Mouse (Mus musculus) hindbrain, postnatal 0 days (tissue): Measurements from ENCODE around the gene Slc27a4. TPM values are rescaled to one million over a fixed set of nuclear protein-coding genes. Genes with fewer than 3 reads are reported as not detected.
A peak's percentile ranks its signal among the peaks of the same experiment; 100 is the strongest.

Experiments
- ATAC-seq: fragments of 200-750 bp; cut with Nextera tagmentation; 2 replicates; pipeline ENCODE4 v1.8.0; 2017; ENCODE audit warnings: mild to moderate bottlenecking, moderate TSS enrichment, moderate library complexity
- DNase-seq: peaks from one replicate; pipeline ENCODE4 v3.0.0-alpha.2; 2015; ENCODE audit warnings: low spot score
- H3K27ac ChIP-seq: fragments of 300-500 bp; sonication (generic); 2 replicates; pipeline ENCODE4 v1.5.1; 2014; ENCODE audit warnings: mild to moderate bottlenecking
- H3K27me3 ChIP-seq: fragments of 300-500 bp; sonication (generic); 2 replicates; pipeline ENCODE4 v1.6.1; 2014; ENCODE audit warnings: low read length, mixed read lengths; ENCODE audit not compliant: insufficient read depth
- H3K36me3 ChIP-seq: fragments of 300-500 bp; sonication (generic); 2 replicates; pipeline ENCODE4 v1.6.1; 2014; ENCODE audit warnings: low read length, mixed read lengths; ENCODE audit not compliant: insufficient read depth
- H3K4me1 ChIP-seq: fragments of 300-500 bp; sonication (generic); 2 replicates; pipeline ENCODE4 v1.6.1; 2014; ENCODE audit warnings: antibody characterized with exemption, low read length, mixed read lengths; ENCODE audit not compliant: insufficient read depth
- H3K4me2 ChIP-seq: fragments of 300-500 bp; sonication (generic); 2 replicates; pipeline ENCODE4 v1.6.1; 2014; ENCODE audit warnings: low read depth, mild to moderate bottlenecking, low read length, moderate library complexity, mixed read lengths
- H3K4me3 ChIP-seq: fragments of 300-500 bp; sonication (generic); 2 replicates; pipeline ENCODE4 v1.5.1; 2014; ENCODE audit warnings: low read length
- H3K9ac ChIP-seq: fragments of 300-500 bp; sonication (generic); replicated peaks from 2 replicates; pipeline ENCODE4 v1.6.1; 2014; ENCODE audit warnings: mild to moderate bottlenecking, low read length, moderate library complexity, mixed read lengths
- H3K9me3 ChIP-seq: fragments of 300-500 bp; sonication (generic); 2 replicates; pipeline ENCODE4 v1.6.1; 2016; ENCODE audit warnings: low read length, mixed read lengths
- CTCF ChIP-seq: IDR thresholded peaks from 2 replicates; pipeline ENCODE4 v1.5.1; 2016; ENCODE audit warnings: antibody characterized with exemption, control low read depth, low read depth
- WGBS: fragments of 180-500 bp; shearing (Covaris S2); extraction: QIAGEN DNeasy Blood & Tissue Kit; methylation state at CpG from one replicate; pipeline ENCODE4 v1.1.7; 2014; 5-methylcytosine and 5-hydroxymethylcytosine counted together
- polyA plus RNA-seq: library from polyadenylated mRNA; unstranded; fragments of >200 nt; fragmentation: Nextera tagmentation; extraction: Ambion mirVana; gene quantifications from 2 replicates; pipeline ENCODE4 v1.2.1, GENCODE M21; 2015
- total RNA-seq: library from RNA; depleted of rRNA; stranded (reverse); fragments of >200 nt; gene quantifications from 2 replicates; pipeline ENCODE4 v1.2.3, GENCODE M21; 2014

Slc27a4 gene
- total and polyA plus RNA-seq, 2 experiments from 2014 or later, result 46.4 to 139 TPM

DNA sequence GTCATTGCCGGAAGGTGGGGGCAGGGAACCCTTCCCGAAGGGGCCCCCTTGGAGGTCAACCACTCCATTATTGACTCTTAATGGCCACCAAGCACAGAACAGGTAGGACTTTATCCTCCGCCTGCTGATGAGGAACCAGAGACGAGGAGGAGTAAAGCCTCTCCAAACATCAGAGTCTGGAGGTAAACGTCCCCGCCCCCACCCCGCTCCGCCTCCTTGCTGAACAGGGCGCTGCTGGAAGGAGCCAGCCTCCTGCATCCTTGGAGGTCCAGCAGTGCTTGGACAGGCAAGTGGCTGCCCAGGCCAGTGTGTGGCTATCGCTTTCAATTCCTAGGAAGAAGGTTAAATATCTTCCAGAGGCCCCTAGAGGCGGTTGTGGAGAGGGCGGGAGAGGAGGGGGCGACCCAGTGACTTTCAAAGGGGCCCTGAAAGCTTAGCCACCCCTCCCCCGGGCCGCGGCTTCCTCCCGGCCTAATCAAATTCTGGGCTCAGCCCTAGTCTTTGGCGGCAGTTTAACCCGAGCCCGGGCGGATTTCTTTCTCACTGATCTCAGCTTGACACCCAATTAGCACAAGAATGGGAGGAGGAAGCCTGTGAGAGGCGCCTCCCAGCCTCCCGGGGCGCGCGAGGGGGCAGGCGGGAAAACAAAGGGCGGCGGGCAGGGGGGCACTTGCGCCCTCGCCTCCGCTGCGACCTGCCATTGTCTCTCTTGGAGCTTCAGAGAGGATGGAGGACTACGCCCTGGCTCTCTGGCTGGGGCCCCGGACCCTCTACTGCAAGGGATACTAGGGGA is 17.8 kb downstream of the Slc27a4 start, which contains the start of gene Urm1:
TSS of gene Urm1 (plus strand) at position 51 of the 793 bp plus-strand sequence.
- Histone ChIP-seq H3K9me3 (no peaks in the 10 kb centered on the region), H3K4me1 (0 out of 2 replicates have a peak, but pooled peaks cover 3% of the 10 kb centered on the region), H3K36me3 (peaks cover 14% of the 10 kb centered on the region), H3K27me3 (no peaks in the 10 kb centered on the region), H3K4me2 (peak within 1 kb of the TSS; percentile 71), H3K9ac (peak within 1 kb of the TSS; percentile 63), H3K4me3 (peak within 1 kb of the TSS; percentile 39), H3K27ac (peak within 1 kb of the TSS; percentile 92)
- DNase-seq (peak; percentile 87), ATAC-seq (peak; percentile 83)
- under 1% methylated on average over 34 of the region's 35 CpGs for WGBS
- peak; percentile 34; the same call in 1 of the 2 replicates for TF ChIP-seq CTCF

DNA sequence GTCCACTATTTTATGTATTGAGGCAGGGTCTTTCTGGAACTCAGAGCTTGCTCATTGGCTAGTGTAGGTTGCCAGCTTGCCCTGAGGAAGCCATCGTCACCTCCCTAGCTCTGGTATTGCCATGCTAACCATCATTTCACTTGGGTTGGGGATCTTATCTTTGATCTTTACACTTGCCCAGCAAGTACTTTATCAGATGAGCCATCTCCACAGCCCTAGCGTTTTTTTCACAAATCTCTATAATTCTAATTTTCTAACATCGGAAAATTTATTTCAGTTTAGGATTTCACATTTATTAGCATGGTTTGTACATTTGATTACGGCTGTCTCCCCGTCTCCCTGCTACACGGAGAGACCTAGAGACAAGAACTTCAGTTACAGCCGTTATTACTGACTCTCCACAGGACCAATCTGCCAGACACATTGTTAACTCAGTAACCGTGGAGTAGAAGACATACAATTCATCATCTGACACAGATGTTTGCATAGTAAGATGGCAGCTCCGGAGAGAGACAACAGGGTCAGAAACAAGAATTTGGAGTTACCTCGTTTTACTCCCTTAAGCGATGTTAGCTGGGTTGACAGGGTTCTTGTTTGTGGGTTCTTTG is 24.0 kb downstream of the Slc27a4 start:
- Histone ChIP-seq H3K4me3 (peak overlapping the region; percentile 96), H3K4me2 (peak overlapping the region; percentile 68), H3K9ac (peak overlapping the region; percentile 78), H3K36me3 (no peaks in the 10 kb centered on the region), H3K4me1 (peaks cover 12% of the 10 kb centered on the region), H3K27ac (peak overlapping the region; percentile 89), H3K9me3 (no peaks in the 10 kb centered on the region), H3K27me3 (no peaks in the 10 kb centered on the region)
- no peak for TF ChIP-seq CTCF
- ATAC-seq (peak; percentile 38; the same call in 1 of the 2 replicates), DNase-seq (no peak)
- WGBS, result 4% methylated on average over 11 of the region's 11 CpGs

DNA sequence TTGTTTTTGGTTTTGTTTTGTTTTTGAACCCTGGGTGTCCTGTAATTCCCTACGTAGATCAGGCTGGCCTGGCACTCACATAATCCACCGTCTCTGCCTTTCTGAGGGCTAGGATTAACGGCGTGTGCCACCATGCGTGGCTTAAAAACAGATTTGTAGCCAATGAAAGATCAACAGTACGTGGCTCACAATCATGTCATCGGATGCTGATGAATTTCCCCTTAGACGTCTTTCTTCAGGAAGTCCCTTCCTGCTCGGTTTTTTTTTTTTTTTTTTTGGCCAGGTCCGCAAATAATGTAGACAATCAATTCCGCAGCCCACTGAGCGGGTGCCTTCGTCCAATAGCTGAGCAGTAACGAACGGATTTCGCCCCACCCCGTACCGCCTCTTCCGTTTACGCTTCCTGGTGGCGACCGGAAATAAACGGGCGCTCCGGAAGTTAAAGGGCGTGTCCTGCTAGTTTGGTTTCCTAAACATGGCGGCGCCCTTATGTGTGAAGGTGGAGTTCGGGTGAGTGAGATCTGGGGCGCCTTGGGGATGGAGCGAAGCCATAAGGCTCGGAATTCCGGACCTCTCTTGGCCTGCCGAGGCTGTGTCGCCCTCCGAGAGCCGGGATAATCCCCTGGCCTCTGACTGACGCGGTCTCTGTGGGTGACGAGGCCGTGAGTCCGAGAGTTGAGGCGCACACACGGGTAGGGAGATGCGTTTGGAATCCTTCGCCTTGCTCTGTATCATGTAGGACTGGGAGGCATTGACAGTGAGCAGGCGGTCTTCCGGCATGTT is 24.7 kb downstream of the Slc27a4 start:
- H3K27me3 ChIP-seq, result no peaks in the 10 kb centered on the region
- H3K9me3 ChIP-seq, result no peaks in the 10 kb centered on the region
- no peak for TF ChIP-seq CTCF
- ATAC-seq (peak; percentile 97), DNase-seq (peak; percentile 99)
- under 1% methylated on average over 48 of the region's 48 CpGs for WGBS
- peak overlapping the region; percentile 89 for H3K27ac ChIP-seq
- H3K4me3 ChIP-seq, result peak overlapping the region; percentile 96
- peaks cover 12% of the 10 kb centered on the region for H3K4me1 ChIP-seq
- no peaks in the 10 kb centered on the region for H3K36me3 ChIP-seq
- peak overlapping the region; percentile 94 for H3K4me2 ChIP-seq
- H3K9ac ChIP-seq, result peak overlapping the region; percentile 78

DNA sequence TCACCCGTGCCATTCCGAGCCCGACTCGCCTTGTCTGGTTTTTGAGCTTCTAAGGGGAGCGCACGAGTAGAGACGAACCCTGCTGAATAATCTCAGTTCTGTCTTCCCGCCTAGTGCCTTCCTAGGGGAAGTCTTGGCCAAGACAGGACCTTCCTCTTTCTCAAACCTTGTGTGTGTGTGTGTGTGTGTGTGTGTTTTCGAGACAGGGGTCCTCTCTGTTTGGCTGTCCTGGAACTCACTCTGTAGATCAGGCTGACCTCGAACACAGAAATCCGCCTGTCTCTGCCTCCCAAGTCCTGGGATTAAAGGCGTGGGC is 25.2 kb downstream of the Slc27a4 start:
- peak overlapping the region; percentile 96 for H3K4me3 ChIP-seq
- H3K4me1 ChIP-seq, result peaks cover 12% of the 10 kb centered on the region
- no peaks in the 10 kb centered on the region for H3K9me3 ChIP-seq
- peaks cover 2% of the 10 kb centered on the region; the same call in 1 of the 2 replicates for H3K36me3 ChIP-seq
- H3K27ac ChIP-seq, result peak overlapping the region; percentile 89; the same call in 1 of the 2 replicates
- no peaks in the 10 kb centered on the region for H3K27me3 ChIP-seq
- ATAC-seq, result no peak
- H3K4me2 ChIP-seq, result peak overlapping the region; percentile 94
- 2% methylated on average over 12 of the region's 12 CpGs for WGBS
- TF ChIP-seq CTCF, result no peak
- DNase-seq, result no peak
- peak overlapping the region; percentile 78 for H3K9ac ChIP-seq

DNA sequence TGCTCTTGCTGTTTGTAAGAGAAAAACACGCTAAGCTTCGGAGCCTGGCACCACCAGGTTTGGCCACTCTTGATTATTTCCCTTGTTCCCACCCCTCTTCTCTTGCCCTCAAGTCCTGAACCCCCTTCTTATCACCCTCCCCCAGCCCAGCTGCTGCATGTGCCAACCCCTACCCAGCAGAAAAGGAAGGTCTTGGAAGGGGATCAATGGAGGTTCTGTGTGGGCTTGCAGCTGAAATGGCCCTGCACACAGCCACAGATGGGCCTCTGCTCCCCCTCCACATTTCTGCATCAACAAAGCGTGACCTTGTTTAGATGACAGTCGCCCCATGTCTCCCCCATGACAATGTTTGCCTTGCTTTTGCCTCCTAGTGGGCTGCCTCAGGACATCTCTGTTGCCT is 28.7 kb downstream of the Slc27a4 start:
- ATAC-seq (no peak), DNase-seq (peak; percentile 29)
- no peaks in the 10 kb centered on the region for H3K9me3 ChIP-seq
- H3K4me3 ChIP-seq, result no peak overlapping the region
- no peak for TF ChIP-seq CTCF
- no peak overlapping the region for H3K27ac ChIP-seq
- H3K36me3 ChIP-seq, result peaks cover 7% of the 10 kb centered on the region; the same call in 1 of the 2 replicates
- WGBS, result 62% methylated on average over 4 of the region's 4 CpGs
- no peak overlapping the region for H3K9ac ChIP-seq
- no peak overlapping the region for H3K4me2 ChIP-seq
- H3K4me1 ChIP-seq, result peaks cover 10% of the 10 kb centered on the region
- H3K27me3 ChIP-seq, result no peaks in the 10 kb centered on the region

DNA sequence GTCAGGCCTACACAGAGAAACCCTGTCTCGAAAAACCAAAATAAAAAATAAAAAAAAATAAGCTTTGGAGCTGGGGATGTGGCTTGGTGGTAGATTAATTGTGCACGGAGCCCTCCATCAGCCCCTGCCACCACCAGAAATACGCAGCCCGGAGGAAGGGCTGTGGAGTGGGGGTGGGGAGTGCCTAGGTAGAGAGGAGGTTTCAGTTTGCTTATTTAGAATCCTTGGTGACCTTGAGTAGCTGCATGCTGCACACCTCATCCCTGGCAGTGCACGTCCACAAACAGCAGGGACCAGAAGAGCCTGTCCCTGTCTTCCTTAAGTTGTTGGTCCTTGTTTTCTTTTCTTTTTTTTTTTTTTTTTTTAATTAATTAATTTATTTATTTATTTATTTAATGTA is 31.4 kb downstream of the Slc27a4 start:
- H3K27ac ChIP-seq, result no peak overlapping the region
- TF ChIP-seq CTCF, result no peak
- H3K9ac ChIP-seq, result no peak overlapping the region
- no peaks in the 10 kb centered on the region for H3K9me3 ChIP-seq
- H3K4me3 ChIP-seq, result no peak overlapping the region
- 92% methylated on average over 5 of the region's 5 CpGs for WGBS
- peaks cover 12% of the 10 kb centered on the region; the same call in 1 of the 2 replicates for H3K36me3 ChIP-seq
- ATAC-seq (no peak), DNase-seq (no peak)
- no peaks in the 10 kb centered on the region for H3K4me1 ChIP-seq
- H3K4me2 ChIP-seq, result no peak overlapping the region
- no peaks in the 10 kb centered on the region for H3K27me3 ChIP-seq
